Mouse (Mus musculus) lung, postnatal 14 days (tissue): Measurements from ENCODE around the gene Zfp740.
A peak's percentile ranks its signal among the peaks of the same experiment; 100 is the strongest.
"Not testable (repeated sequence)": the region's sequence is repeated elsewhere in the genome, so short reads cannot be mapped to it uniquely, and the experiment has no call there.

Source experiments
- DNase-seq: peaks from one replicate; pipeline ENCODE4 v3.0.0; 2021

Zfp740 gene

GRCm38 (mm10) chr15:102192820-102193386 is 10.1 kb upstream of the Zfp740 start:
- no peak for DNase-seq

GRCm38 (mm10) chr15:102193652-102194051 is 9.4 kb upstream of the Zfp740 start:
- DNase-seq: no peak

GRCm38 (mm10) chr15:102194439-102194838 is 8.6 kb upstream of the Zfp740 start:
- DNase-seq: no peak

- no peak for DNase-seq
These were observed 7.7 kb upstream of the Zfp740 start for GRCm38 (mm10) chr15:102195373-102195772.

DNA sequence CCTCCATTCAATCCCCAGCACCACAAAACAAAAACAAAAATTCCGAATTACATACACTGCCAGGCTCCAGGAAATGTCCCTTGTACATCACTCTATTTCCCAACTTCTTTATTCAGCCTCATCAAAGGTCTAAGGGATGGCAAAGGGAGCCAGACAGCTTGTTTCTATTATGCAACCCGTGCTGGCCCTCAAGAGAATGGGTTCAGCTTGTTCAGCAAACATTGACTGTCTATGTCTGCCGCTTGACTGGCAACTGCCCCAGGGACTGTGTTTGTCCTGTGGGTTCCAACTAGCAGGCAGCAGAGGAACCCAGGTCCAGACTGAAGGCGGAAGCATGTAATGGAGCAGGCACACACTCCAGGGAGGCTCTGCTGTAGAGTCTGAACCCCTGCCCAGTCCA is 4.2 kb upstream of the Zfp740 start:
- peak; percentile 44 for DNase-seq

- DNase-seq: peak; percentile 70
These were observed 859 bp downstream of the Zfp740 start for GRCm38 (mm10) chr15:102203835-102204381.

DNA sequence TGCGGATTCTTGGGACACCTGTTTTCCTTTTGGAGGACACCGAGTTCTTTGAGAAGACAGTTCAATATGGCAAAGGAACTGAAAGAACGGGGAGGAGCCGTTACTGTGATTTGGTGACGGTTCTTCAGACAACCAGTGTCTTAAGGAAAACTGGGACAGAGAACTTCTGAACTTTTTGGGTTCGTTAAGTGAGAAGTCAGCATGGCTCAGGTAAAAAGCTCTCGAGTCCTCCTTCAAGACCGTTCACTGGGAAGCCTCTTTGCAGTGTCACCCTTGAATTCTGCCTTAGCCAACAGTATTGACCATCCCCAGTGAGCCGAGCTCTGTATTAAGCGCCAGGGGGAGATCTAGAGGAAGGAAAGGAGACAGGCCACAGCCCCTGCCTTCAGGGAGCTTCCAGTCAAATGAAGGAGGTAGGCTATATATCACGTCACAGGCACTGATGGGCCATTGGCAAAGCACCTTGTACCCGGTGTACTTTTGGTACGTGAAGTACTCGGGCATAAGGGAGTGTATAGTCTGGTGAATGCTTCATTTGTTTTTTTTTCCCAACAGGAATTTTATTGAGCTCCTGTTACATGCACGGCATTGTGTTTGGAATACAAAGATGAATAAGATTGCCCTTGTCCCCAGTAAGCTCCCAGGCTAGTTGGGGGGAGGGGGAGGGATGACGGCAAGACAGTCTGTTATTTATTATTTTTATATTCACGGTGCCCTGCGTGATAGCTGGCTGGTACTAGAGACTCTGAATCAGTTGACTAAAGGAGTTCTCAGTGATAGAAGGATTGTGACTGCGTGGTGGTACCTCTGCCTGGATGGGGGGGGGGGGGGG is 1.8 kb downstream of the Zfp740 start, which contains the start of gene Csad:
Gene Csad (minus strand): TSS at position 51 of the 832 bp plus-strand sequence.
- no peak for DNase-seq

DNA sequence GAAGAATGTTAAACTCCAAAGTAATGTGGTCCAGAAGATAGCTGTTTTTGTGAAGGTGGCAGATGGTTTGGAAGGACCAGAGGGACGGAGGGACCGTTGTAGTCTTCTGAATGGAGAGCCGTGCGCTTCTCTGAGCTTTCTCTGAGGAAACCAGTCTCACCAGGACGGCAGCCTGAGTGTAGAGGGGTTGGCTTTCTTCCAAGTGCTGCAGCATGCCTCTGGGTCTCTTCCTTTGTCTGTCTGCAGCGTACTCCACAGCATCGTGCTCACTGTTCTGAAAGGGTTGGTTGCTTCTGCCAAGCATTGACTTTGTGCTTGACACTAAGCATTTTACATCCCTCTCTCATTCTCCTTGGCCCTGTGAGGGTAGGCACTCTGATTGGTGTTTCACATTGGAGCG is 2.7 kb downstream of the Zfp740 start:
- no peak for DNase-seq

- DNase-seq: no peak
These were observed 4.3 kb downstream of the Zfp740 start for GRCm38 (mm10) chr15:102207351-102207750.

DNA sequence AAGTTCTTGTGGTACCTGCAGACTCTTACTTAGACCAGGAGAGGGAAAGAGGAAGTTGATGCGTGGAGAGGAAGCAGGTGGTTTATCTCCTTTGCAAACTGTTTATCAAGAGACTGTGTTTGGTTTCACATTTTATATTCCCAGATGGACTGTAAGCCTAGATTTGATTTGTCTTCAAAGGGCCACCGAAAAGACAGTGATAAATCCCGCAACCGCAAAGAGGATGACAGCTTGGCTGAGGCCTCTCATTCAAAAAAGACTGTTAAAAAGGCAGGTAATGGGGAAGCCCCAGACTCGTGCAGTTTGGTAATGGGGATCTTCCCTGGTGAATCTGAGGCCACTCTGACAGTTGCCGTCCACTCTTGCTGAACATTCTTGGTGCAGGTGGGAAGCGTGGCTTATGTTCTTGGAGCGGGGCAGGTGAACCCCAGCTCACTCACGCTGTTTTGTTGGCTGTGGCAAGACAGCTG is 5.1 kb downstream of the Zfp740 start:
- DNase-seq: no peak

DNA sequence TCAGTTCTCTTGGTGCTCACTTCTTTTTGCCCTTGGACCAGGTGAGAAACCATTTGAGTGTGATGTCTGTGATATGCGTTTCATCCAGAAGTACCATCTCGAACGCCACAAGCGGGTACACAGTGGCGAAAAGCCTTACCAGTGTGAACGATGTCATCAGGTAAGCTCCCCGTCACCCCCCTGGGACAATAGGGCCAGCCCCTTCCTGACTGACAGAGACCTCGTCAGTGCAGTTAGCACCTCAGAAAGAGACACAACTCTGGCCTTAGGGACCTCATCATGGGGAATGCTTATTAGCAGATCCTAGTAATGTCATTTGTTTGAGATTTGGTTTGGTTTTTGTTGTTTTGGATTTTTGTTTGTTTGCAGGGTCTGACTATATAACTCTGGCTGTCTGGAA is 6.1 kb downstream of the Zfp740 start:
- no peak for DNase-seq

GRCm38 (mm10) chr15:102210816-102211215 is 7.8 kb downstream of the Zfp740 start:
- DNase-seq: no peak

DNA sequence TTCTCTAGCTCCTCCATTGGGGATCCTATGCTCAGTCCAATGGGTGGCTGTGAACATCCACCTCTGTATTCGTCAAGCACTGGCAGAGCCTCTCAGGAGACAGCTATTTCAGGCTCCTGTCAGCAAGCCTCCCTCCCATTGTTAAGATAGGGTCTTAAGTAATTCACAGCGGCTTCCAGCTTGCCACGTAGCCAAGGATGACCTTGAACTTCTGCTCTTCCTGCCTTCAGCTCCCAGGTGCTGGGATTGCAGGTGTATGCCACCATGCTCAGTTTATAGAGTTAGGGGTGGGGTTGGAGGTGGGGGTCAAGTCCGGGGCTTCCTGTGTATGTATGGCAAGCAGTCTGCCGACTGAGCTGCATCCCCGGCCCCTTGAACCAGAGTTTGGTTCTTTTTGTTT is 8.8 kb downstream of the Zfp740 start:
- no peak for DNase-seq

DNA sequence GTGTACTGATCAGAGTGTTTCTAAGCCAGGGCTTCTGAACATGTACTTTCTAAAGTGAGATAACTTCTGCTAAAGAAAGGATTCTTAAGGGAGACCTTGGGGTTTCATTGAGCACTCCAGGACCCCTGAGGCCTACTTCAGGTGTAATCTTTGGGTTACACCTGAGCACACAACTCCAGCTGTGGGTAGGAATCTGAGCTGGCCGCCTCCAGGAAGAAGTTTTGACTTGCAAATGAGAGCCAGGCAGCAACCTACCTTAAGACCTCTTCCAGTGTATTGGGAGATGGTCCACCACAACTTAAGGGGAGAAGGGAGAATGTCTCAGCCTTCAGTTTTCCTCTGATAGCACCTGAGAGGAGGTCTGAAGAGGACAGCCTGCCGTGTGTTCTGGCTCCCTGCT is 11.1 kb downstream of the Zfp740 start:
- DNase-seq: no peak

DNA sequence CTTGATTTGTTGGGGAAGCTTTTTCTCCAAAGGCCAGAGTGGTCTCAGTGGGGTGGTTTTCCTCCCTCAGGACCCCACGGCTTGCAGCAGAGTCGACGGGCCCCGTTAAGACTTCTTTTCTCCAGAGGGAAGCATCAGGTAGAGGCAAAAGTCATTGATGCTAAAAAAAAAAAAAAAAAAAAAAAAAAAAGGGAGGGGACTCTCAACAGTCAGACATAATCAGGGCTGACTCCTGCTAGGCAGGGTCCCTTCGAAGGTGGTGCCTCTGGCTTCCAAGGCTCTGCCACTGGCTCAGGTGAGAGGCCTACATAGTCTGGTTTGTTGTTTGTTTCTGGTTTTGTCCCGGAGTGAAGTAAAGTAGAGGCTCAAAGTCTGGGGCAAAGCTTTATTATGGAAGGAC is 12.6 kb downstream of the Zfp740 start:
- no peak for DNase-seq

- DNase-seq: no peak
These were observed 13.6 kb downstream of the Zfp740 start for GRCm38 (mm10) chr15:102216459-102217228.

- no peak for DNase-seq
These were observed 14.3 kb downstream of the Zfp740 start for GRCm38 (mm10) chr15:102217325-102217724.

GRCm38 (mm10) chr15:102222386-102222785 is 19.3 kb downstream of the Zfp740 start:
- DNase-seq: no peak

DNA sequence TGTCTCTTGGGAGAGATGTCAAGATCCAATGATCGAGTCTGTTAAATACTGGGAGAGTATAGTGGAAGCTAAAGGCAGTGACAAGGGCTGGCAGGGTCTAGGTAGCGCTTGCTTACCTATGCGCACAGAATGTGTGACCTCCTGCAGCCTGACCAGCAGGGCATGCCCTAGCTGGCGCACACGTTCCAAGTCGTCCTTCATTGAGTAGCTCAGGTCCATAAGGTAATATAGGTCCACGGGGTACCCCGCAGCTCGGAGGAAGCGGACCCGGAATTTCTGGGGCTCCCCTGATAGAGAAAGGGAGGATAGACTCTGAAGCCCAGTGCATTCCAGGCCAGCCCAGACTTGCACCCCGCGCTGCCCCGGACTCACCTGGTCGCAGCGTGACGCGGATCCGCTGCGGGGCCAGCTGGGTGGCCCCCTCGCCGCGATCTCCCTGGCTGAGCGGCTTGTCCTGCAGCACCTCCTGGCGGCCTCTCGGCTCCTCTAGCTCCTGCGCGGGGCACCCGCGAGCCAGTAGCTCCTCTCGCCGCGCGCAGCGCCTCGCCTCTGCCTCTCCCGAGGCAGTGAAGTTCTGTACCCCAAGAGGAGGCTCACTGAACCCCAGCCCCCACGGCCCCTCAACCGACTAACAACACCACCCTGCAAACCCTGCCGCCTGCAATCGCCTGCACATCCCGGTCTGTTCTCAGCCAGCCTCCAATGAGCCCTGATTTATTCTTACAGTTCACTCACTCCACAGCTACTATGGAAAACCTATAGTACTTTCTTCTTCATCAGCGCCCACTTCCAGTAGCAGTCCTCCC is 21.3 kb downstream of the Zfp740 start:
- peak; percentile 88 for DNase-seq

DNA sequence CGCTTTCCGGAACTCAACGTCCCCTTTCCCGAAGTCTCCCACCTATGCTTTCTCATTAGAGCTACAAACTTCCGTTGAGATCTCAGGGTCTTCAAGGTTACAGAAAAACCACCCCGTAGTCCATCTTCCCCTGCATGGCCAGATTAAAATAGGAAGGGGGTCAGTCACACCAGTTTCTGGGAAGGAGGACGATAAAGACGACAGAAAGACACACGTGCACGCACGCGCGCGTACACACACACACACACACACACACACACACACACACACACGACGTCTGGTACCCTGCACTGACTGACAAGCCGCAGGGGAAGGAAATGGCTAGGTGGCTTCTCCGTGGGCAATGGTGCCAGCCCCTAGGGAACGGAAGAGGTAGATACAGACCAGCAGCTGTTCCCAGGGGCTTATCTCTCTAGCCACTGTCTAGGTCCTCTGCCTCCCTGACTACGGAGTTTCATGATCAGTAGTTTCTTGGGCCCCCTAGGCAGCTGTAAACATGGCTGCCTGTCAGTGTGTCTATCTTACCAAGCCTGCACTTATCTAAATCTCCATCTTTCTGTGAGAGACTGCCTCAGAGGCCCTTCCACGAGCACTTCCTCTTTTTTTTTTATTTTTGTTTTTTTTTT is 22.1 kb downstream of the Zfp740 start:
- DNase-seq: no peak

DNA sequence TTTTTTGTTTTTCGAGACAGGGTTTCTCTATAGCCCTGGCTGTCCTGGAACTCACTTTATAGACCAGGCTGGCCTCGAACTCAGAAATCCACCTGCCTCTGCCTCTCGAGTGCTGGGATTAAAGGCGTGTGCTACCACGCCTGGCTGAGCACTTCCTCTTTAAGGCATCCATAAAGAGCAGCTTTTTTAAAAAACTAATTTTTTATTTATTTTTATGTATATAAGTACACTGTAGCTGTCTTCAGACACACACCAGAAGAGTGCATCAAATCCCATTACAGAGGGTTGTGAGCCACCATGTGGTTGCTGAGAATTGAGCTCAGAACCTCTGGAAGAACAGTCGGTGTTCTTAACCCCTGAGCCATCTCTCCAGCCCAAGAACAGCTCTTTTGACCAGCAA is 22.6 kb downstream of the Zfp740 start:
- not testable (repeated sequence) for DNase-seq
